Mouse (Mus musculus) kidney, adult 2 months (tissue): ENCODE measurements around the gene Chd4. TPM values are rescaled to one million over a fixed set of nuclear protein-coding genes. Genes with fewer than 3 reads are reported as not detected.

ENCODE experiments used
- DNase-seq: peaks from one replicate; pipeline ENCODE4 v3.0.0; 2021
- H3K27ac ChIP-seq: fragments of 200-500 bp; 2 replicates; pipeline ENCODE4 v1.5.1; 2012; ENCODE audit warnings: low read depth, low read length, control low read depth, inconsistent platforms; ENCODE audit not compliant: insufficient read depth
- H3K27me3 ChIP-seq: fragments of 200-500 bp; replicated peaks from 2 replicates; pipeline ENCODE4 v1.6.1; 2012; ENCODE audit warnings: mild to moderate bottlenecking, moderate library complexity, low read length, inconsistent platforms; ENCODE audit not compliant: control insufficient read depth, insufficient read depth
- H3K36me3 ChIP-seq: fragments of 200-500 bp; 2 replicates; pipeline ENCODE4 v1.6.1; 2012; ENCODE audit warnings: mild to moderate bottlenecking, moderate library complexity, low read length, inconsistent platforms; ENCODE audit not compliant: control insufficient read depth, insufficient read depth
- H3K4me1 ChIP-seq: fragments of 200-500 bp; 2 replicates; pipeline ENCODE4 v1.6.1; 2011; ENCODE audit warnings: low read length; ENCODE audit not compliant: control insufficient read depth, insufficient read depth
- H3K4me3 ChIP-seq: fragments of 200-500 bp; 2 replicates; pipeline ENCODE4 v1.5.1; 2011; ENCODE audit warnings: mild to moderate bottlenecking, low read depth, low read length, control low read depth; ENCODE audit not compliant: insufficient read depth
- CTCF ChIP-seq: fragments of 200-500 bp; conservative IDR thresholded peaks from 2 replicates; pipeline ENCODE4 v1.5.1; 2011; ENCODE audit warnings: low read depth, mild to moderate bottlenecking, control low read depth, low read length, moderate library complexity, mixed read lengths; ENCODE audit not compliant: insufficient read depth, insufficient read length
- POLR2A ChIP-seq: fragments of 200-500 bp; IDR thresholded peaks from one replicate; pipeline ENCODE4 v1.6.1; 2011; ENCODE audit warnings: low read depth, low read length, control low read depth
- WGBS: fragments of 180-500 bp; shearing (Covaris S2); methylation state at CpG from one replicate; pipeline ENCODE4 v1.1.7; 2018; 5-methylcytosine and 5-hydroxymethylcytosine counted together
- polyA plus RNA-seq: library from polyadenylated mRNA; depleted of rRNA; stranded (reverse); fragments of >200 nt; gene quantifications from 2 replicates; pipeline ENCODE4 v1.2.3, GENCODE M21; 2012

Gene Chd4
- polyA plus RNA-seq, 1 experiment = 43.6 TPM

DNA sequence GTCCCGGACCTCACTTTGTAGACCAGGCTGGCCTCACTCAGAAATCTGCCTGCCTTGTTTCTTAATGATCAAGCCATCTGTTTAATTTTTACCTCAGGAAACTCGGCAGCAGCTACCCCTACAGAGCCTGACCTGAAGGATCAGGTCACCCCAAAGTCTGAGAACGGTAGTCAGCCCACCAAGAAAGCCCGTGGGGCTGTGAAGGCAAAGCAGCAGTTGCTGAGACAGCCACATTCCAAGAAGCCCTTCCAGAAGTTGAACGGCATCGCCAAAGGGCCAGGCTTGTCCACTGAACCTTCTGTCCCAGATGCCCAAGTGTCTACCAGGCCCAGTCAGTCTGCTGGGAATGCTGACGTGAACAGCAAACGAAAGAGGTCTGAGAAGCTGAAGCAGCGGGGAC is 48.1 kb downstream of the Chd4 start:
- H3K27ac ChIP-seq = peak overlapping the region; percentile 40
- TF ChIP-seq CTCF (no peak), POLR2A (no peak)
- peaks cover 21% of the 10 kb centered on the region for H3K4me1 ChIP-seq
- 54% methylated on average over 9 of the region's 9 CpGs for WGBS
- H3K36me3 ChIP-seq = peaks cover 2% of the 10 kb centered on the region; the same call in 1 of the 2 replicates
- peak; percentile 62 for DNase-seq
- H3K27me3 ChIP-seq = no peaks in the 10 kb centered on the region
- H3K4me3 ChIP-seq = no peak overlapping the region

DNA sequence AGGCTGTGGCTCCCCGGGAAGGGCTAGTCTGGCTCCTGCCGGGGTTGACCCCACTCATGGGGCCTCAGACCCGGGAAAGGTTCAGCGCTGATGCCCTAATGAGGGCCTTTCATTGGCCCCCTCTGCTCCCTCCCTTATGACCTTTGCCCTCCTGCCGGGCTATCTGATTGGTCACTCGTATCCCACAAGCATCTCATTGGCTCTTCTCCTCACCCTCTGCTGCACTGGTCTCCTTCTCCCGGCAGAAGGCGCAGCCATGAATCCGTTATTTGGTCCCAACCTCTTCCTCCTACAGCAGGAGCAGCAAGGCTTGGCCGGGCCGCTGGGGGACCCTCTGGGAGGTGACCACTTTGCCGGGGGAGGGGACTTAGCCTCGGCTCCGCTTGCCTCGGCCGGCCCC is 49.2 kb downstream of the Chd4 start, which contains the start of gene Iffo1:
Gene Iffo1 (plus strand): TSS at position 241 of the 400 bp plus-strand sequence.
- H3K27ac ChIP-seq = peak within 1 kb of the TSS; percentile 46
- peak; percentile 96 for DNase-seq
- TF ChIP-seq CTCF (peak; percentile 52), POLR2A (peak; percentile 38)
- H3K4me3 ChIP-seq = peak within 1 kb of the TSS; percentile 65
- 2% methylated on average over 16 of the region's 16 CpGs for WGBS
- no peaks in the 10 kb centered on the region for H3K27me3 ChIP-seq
- H3K4me1 ChIP-seq = peaks cover 29% of the 10 kb centered on the region
- peaks cover 2% of the 10 kb centered on the region; the same call in 1 of the 2 replicates for H3K36me3 ChIP-seq

DNA sequence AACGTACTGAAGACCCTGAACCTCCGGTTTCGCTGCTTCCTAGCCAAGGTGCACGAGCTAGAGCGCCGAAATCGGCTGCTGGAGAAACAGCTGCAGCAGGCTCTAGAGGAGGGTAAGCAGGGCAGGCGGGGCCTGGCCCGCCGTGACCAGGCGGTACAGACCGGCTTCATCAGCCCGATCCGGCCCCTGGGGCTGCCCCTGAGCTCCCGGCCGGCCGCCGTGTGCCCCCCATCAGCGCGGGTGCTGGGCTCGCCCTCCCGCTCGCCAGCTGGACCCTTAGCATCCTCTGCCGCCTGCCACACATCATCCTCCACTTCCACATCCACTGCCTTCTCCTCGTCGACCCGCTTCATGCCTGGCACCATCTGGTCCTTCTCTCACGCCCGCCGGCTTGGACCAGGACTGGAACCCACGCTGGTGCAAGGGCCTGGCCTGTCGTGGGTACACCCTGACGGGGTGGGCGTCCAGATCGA is 49.7 kb downstream of the Chd4 start:
- Histone ChIP-seq H3K4me3 (peak overlapping the region; percentile 65), H3K4me1 (peaks cover 29% of the 10 kb centered on the region), H3K27me3 (no peaks in the 10 kb centered on the region), H3K27ac (peak overlapping the region; percentile 46), H3K36me3 (peaks cover 2% of the 10 kb centered on the region; the same call in 1 of the 2 replicates)
- DNase-seq = no peak
- TF ChIP-seq POLR2A (no peak), CTCF (no peak)
- 6% methylated on average over 35 of the region's 35 CpGs for WGBS

DNA sequence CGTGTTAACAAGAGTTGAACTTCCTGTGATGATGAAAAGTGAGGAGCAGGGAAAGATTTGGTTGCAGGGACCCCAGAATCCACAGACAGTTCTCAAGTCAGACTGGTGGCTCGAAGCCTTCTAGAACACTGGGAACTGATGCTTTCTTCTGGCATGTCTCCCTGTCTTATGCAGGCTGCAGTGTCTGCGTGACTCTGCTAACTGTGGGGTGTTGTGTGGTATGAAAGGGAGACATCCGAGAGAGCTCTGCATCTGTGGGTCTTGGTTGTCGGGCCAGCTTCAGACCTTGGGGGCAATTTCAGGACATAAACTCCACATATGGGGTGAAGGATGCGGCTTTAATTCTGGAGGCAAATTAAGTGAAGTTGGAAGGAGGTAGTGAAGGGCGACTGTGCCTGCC is 50.4 kb downstream of the Chd4 start:
- H3K27me3 ChIP-seq = no peaks in the 10 kb centered on the region
- WGBS = 52% methylated on average over 7 of the region's 7 CpGs
- peaks cover 29% of the 10 kb centered on the region for H3K4me1 ChIP-seq
- H3K27ac ChIP-seq = no peak overlapping the region
- DNase-seq = no peak
- H3K4me3 ChIP-seq = peak overlapping the region; percentile 65
- TF ChIP-seq POLR2A = no peak
- TF ChIP-seq CTCF = no peak
- no peaks in the 10 kb centered on the region for H3K36me3 ChIP-seq

DNA sequence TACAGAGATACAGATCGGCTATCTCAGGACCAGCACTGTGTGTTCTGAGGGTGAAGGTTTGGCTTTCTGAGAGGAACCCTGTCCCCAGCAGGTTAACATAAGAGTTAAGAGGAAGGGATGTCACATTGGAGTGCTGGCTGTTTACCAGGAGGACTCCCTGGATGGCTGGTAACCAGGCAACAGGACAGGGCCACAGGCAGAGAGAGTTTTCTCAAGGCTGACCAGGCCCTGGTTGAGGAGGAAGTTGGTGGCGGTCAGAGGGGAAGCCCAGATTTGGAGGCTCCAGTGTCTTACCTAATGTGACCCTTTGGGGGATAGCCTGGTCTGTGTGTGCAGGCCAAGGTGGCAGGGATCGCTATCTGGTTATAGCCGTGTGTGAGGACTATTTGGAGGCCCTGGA is 51.0 kb downstream of the Chd4 start:
- Histone ChIP-seq H3K4me3 (peak overlapping the region; percentile 16; the same call in 1 of the 2 replicates), H3K36me3 (no peaks in the 10 kb centered on the region), H3K27ac (peak overlapping the region; percentile 44), H3K4me1 (peaks cover 29% of the 10 kb centered on the region), H3K27me3 (no peaks in the 10 kb centered on the region)
- WGBS = 42% methylated on average over 4 of the region's 4 CpGs
- TF ChIP-seq POLR2A = no peak
- TF ChIP-seq CTCF = no peak
- peak; percentile 61 for DNase-seq

DNA sequence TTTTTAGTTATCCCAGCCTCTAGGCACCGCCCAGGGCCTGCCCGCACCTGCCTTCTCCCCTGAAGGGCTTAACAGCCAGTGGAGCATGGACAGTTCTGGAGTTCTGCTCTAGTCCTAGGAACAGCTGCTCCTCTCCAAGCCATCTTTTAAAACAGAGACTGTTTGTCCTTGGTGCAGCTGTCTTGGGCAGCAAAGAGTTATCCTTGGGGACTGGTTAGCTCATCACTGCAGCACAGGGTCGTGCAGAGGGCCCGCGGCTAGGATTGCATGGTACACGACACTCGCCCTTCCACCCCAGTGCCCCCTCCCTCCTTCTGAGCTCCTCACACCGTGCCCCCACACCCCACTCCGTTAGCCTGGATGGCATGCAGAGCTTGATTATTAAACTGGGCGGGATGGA is 51.5 kb downstream of the Chd4 start:
- H3K4me3 ChIP-seq = peak overlapping the region; percentile 16; the same call in 1 of the 2 replicates
- TF ChIP-seq CTCF = no peak
- peak overlapping the region; percentile 44 for H3K27ac ChIP-seq
- peaks cover 29% of the 10 kb centered on the region for H3K4me1 ChIP-seq
- no peak for DNase-seq
- WGBS = 52% methylated on average over 10 of the region's 10 CpGs
- H3K27me3 ChIP-seq = no peaks in the 10 kb centered on the region
- H3K36me3 ChIP-seq = no peaks in the 10 kb centered on the region

DNA sequence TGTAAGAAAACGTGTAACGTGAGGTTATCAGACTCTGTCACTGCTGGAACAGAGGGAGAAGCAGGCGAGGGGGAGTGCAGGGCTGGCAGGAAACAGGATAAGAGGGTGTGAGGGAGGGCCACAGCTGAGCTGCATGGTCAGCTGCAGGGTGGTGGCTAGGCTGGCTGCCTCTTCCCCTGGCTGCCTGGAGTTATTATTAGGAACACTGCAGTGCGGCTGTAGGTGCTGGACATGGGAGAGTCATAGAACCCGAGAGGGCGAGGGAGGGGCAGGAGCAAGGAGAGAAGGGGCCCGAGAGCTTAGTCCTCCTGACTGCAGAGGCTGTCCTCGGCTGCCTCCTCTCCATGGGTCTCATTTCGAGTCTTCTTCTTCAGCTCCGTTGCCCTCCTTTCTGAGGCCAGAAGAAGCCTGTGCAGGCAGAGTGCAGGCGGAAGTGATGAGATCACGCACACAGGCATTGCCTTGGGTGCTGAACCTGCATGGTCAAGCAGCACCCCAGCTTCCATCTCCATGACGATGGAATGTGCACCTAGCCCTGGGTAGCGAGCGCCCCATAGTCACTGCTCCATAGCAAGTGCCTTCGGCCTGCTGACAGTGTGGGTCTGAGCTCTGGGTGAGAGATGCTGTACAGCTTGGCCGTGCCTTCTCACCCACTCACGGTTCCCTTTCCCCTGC is 52.6 kb downstream of the Chd4 start:
- 27% methylated on average over 18 of the region's 18 CpGs for WGBS
- peak; percentile 40 for DNase-seq
- Histone ChIP-seq H3K27me3 (no peaks in the 10 kb centered on the region), H3K36me3 (no peaks in the 10 kb centered on the region), H3K4me3 (no peak overlapping the region), H3K27ac (peak overlapping the region; percentile 48), H3K4me1 (peaks cover 29% of the 10 kb centered on the region)
- TF ChIP-seq POLR2A (no peak), CTCF (no peak)
